Mouse (Mus musculus) heart, embryonic 11.5 days (tissue): ENCODE results near the gene Anapc1. TPM values are rescaled to one million over a fixed set of nuclear protein-coding genes. Genes with fewer than 3 reads are reported as not detected.

Experiments
- ATAC-seq: fragments of 200-750 bp; cut with Nextera tagmentation; replicated peaks from 2 replicates; pipeline ENCODE4 v1.8.0; 2017; ENCODE audit warnings: moderate library complexity; ENCODE audit not compliant: insufficient number of reproducible peaks, low FRiP score, low TSS enrichment
- H3K27ac ChIP-seq: fragments of 300-500 bp; sonication (generic); 2 replicates; pipeline ENCODE4 v1.5.1; 2014; ENCODE audit warnings: mild to moderate bottlenecking, low read depth, low read length
- H3K27me3 ChIP-seq: fragments of 300-500 bp; sonication (generic); 2 replicates; pipeline ENCODE4 v1.6.1; 2014; ENCODE audit warnings: mild to moderate bottlenecking, low read length, mixed read lengths; ENCODE audit not compliant: control insufficient read depth, insufficient read depth
- H3K36me3 ChIP-seq: fragments of 300-500 bp; sonication (generic); 2 replicates; pipeline ENCODE4 v1.6.1; 2014; ENCODE audit warnings: mild to moderate bottlenecking, low read length, moderate library complexity, mixed read lengths; ENCODE audit not compliant: control insufficient read depth, insufficient read depth
- H3K4me1 ChIP-seq: fragments of 300-500 bp; sonication (generic); 2 replicates; pipeline ENCODE4 v1.6.1; 2014; ENCODE audit warnings: low read length; ENCODE audit not compliant: control insufficient read depth, insufficient read depth
- H3K4me2 ChIP-seq: fragments of 300-500 bp; sonication (generic); 2 replicates; pipeline ENCODE4 v1.6.1; 2014; ENCODE audit warnings: mild to moderate bottlenecking, moderate library complexity
- H3K4me3 ChIP-seq: fragments of 300-500 bp; sonication (generic); 2 replicates; pipeline ENCODE4 v1.5.1; 2014; ENCODE audit warnings: low read depth, low read length
- H3K9ac ChIP-seq: fragments of 300-500 bp; sonication (generic); 2 replicates; pipeline ENCODE4 v1.6.1; 2014; ENCODE audit warnings: mild to moderate bottlenecking, low read depth, low read length, moderate library complexity
- H3K9me3 ChIP-seq: fragments of 300-500 bp; sonication (generic); replicated peaks from 2 replicates; pipeline ENCODE4 v1.6.1; 2016; ENCODE audit warnings: low read length; ENCODE audit not compliant: control insufficient read depth
- WGBS: fragments of 180-500 bp; shearing (Covaris S2); extraction: QIAGEN DNeasy Blood & Tissue Kit; methylation state at CpG from one replicate; pipeline ENCODE4 v1.1.7; 2014; ENCODE audit not compliant: insufficient replicate concordance; 5-methylcytosine and 5-hydroxymethylcytosine counted together
- polyA plus RNA-seq: library from polyadenylated mRNA; unstranded; fragments of >200 nt; fragmentation: Nextera tagmentation; extraction: Ambion mirVana; gene quantifications from 2 replicates; pipeline ENCODE4 v1.2.1, GENCODE M21; 2014

Anapc1 gene
- polyA plus RNA-seq, 1 experiment from 2014 or later, result 65.1 TPM

DNA sequence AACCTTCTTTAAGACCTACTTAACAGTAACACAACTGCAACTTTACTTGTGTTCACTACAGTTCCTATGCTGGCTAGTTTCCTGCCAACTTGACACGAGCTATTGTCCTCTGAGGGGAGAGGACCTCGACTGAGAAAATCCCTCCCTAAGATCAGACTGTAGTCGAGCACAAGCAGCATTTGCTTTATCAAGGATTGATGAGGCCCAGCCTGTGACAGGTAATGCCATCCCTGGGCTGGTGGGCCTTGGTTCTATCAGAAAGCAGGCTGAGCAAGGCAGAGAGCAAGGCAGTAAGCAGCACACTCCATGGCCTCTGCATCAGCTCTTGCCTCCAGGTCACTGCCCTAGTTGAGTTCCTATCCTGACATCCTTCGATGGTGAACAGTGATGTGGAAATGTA, 6.0 kb upstream of the Anapc1 start:
- no peaks in the 10 kb centered on the region for H3K9me3 ChIP-seq
- WGBS, result 54% methylated on average over 4 of the region's 4 CpGs
- no peak overlapping the region for H3K27ac ChIP-seq
- H3K9ac ChIP-seq, result no peak overlapping the region
- no peaks in the 10 kb centered on the region for H3K36me3 ChIP-seq
- H3K4me1 ChIP-seq, result peaks cover 5% of the 10 kb centered on the region; the same call in 1 of the 2 replicates
- H3K27me3 ChIP-seq, result no peaks in the 10 kb centered on the region
- H3K4me2 ChIP-seq, result no peak overlapping the region
- ATAC-seq, result no peak
- H3K4me3 ChIP-seq, result no peak overlapping the region

DNA sequence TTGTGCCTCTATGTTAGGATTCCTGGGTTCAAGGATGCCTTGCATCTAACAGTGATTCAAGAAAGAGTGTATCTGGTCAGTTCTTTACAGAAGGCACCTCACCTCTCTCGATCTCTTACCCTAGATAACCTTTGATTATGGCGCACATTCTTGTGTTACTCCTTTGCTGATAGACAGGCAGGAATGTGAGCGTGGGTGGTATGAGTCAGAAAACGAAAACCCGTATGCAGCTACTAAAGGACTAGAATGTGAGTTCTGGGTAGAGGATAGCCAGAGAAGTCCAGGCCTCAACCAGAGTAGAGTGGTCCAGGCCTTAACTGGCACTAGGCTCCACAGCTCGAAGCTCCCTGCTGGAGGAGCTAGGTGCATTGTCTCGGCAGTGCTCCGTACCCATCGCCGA, 5.6 kb upstream of the Anapc1 start:
- Histone ChIP-seq H3K27me3 (no peaks in the 10 kb centered on the region), H3K4me3 (no peak overlapping the region), H3K4me2 (no peak overlapping the region), H3K9ac (no peak overlapping the region), H3K4me1 (peaks cover 5% of the 10 kb centered on the region; the same call in 1 of the 2 replicates), H3K36me3 (no peaks in the 10 kb centered on the region), H3K9me3 (no peaks in the 10 kb centered on the region), H3K27ac (no peak overlapping the region)
- WGBS, result 76% methylated on average over 10 of the region's 10 CpGs
- ATAC-seq, result no peak

DNA sequence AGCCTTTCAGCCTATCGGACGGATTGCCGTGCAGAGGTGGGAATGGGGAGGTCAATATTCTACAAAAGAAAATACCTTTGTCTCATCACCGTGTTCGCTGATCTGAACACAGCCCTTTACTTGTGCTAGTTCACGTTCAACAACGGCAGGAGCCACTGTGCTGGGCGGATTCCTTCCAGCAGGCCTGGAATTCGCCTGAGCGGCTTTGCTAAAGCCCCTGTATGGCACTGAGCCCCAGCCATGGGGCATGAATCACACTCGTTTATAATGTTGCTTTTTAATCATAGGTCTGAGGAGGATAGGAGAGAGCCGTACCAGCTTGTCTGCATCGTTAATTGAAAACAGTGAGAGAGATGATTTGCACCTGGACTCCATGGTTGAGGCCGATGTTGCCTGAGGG, 5.1 kb upstream of the Anapc1 start:
- Histone ChIP-seq H3K4me2 (no peak overlapping the region), H3K27me3 (no peaks in the 10 kb centered on the region), H3K4me3 (no peak overlapping the region), H3K9me3 (no peaks in the 10 kb centered on the region), H3K4me1 (peaks cover under 1% of the 10 kb centered on the region; the same call in 1 of the 2 replicates), H3K9ac (no peak overlapping the region), H3K27ac (no peak overlapping the region), H3K36me3 (no peaks in the 10 kb centered on the region)
- ATAC-seq, result no peak
- whole genome bisulfite sequencing, result 66% methylated on average over 14 of the region's 14 CpGs

DNA sequence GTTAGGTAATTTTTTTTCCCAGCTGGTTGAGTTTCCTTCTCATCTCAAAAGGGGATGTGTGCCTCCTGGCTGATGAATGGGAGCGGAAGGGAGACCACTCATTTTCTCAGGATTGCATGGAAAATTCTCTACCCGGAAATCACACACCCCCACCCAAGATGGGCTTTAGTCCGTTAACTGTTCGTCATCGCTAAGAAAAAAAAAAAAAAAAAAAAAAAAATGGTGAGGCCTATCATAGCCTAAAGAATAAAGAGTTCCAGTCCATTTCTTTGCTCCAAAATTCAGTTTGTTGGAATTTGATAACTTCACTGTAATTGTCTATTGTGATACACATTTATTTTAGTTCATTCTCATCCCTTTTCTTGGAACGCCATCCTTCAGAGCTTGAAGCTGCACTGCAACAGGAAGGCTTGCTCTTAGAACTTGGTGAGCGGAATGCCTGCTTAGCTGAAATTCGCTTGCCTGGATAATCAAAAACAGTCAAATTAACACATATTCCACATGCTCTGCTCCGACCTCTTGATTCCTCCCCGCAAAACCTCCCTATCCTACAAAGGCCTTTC, 448 bp upstream of the Anapc1 start:
- Histone ChIP-seq H3K27me3 (no peaks in the 10 kb centered on the region), H3K4me3 (peak overlapping the region; percentile 100), H3K4me1 (peaks cover 8% of the 10 kb centered on the region), H3K36me3 (peaks cover 7% of the 10 kb centered on the region; the same call in 1 of the 2 replicates), H3K4me2 (peak overlapping the region; percentile 62), H3K9me3 (no peaks in the 10 kb centered on the region), H3K27ac (peak overlapping the region; percentile 89), H3K9ac (peak overlapping the region; percentile 100)
- WGBS, result 47% methylated on average over 10 of the region's 10 CpGs
- no peak for ATAC-seq

DNA sequence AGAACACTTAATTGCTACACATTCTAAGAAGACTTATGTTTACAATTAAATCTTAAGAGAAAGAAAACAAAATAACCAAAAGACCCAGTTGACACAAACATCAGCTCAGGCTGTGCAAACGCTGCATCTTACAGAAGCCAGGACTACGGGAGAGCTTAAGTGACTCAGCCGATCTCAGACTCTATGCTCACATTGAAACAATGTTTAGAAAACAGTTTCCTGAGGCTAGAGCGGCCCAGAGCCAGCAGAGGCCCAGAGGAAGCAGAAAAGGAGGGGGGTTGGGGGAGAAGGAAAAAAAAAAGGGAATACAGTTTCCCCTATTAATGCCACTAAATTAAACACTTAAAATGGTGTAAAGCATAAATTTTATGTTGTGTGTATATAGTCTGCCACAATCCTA, 6.5 kb downstream of the Anapc1 start:
- peaks cover 24% of the 10 kb centered on the region for H3K36me3 ChIP-seq
- no peak overlapping the region for H3K27ac ChIP-seq
- no peak overlapping the region for H3K4me2 ChIP-seq
- H3K4me1 ChIP-seq, result peaks cover 9% of the 10 kb centered on the region
- no peaks in the 10 kb centered on the region for H3K9me3 ChIP-seq
- 60% methylated on average over 4 of the region's 4 CpGs for WGBS
- no peaks in the 10 kb centered on the region for H3K27me3 ChIP-seq
- no peak overlapping the region for H3K4me3 ChIP-seq
- no peak for ATAC-seq
- H3K9ac ChIP-seq, result no peak overlapping the region

DNA sequence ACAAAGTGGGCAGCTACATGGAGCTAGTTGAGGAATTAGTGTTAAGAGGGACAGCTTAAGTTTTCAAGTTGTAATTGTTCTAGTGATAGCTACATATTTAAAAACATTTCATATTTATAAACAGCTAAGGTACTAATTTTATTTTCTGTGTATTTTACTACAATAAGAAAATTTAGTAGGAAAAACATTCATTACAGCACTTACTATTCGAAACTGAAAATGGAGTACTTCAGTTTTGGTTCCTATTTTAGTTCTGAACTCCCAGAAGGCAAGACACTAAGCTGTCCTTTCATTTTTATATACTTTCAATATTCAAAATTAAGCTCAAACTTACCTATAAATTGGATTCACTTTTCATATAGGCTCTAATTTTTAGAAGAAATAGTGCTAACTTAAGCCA, 66.6 kb downstream of the Anapc1 start:
- WGBS, result 94% methylated on average over 1 of the region's 1 CpGs
- Histone ChIP-seq H3K9ac (no peak overlapping the region), H3K27me3 (no peaks in the 10 kb centered on the region), H3K4me2 (no peak overlapping the region), H3K27ac (no peak overlapping the region), H3K4me3 (no peak overlapping the region), H3K36me3 (peaks cover 37% of the 10 kb centered on the region), H3K9me3 (no peaks in the 10 kb centered on the region), H3K4me1 (no peaks in the 10 kb centered on the region)
- no peak for ATAC-seq

DNA sequence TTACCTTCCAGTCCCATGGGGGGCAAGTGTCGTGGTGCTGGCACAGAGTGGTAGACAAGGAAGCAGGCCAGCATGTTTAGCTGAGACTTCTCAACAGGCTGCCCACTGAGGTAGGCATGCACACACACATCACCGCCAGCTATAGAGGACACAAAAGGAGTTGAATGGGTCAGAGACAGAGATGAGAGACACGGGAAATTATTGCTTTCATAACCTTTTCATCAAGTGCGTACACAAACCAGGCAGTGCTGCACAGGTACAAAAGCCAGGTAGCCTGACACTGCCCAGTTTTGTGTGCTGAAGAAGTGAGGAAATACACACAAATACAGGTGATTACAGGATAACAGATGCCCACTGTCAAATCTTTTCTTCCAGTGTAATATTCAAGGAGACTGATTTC, 71.8 kb downstream of the Anapc1 start:
- ATAC-seq, result no peak
- Histone ChIP-seq H3K4me1 (no peaks in the 10 kb centered on the region), H3K36me3 (peaks cover 54% of the 10 kb centered on the region), H3K9ac (no peak overlapping the region), H3K4me3 (no peak overlapping the region), H3K9me3 (no peaks in the 10 kb centered on the region), H3K27ac (no peak overlapping the region), H3K4me2 (no peak overlapping the region), H3K27me3 (no peaks in the 10 kb centered on the region)
- 85% methylated on average over 4 of the region's 4 CpGs for WGBS

DNA sequence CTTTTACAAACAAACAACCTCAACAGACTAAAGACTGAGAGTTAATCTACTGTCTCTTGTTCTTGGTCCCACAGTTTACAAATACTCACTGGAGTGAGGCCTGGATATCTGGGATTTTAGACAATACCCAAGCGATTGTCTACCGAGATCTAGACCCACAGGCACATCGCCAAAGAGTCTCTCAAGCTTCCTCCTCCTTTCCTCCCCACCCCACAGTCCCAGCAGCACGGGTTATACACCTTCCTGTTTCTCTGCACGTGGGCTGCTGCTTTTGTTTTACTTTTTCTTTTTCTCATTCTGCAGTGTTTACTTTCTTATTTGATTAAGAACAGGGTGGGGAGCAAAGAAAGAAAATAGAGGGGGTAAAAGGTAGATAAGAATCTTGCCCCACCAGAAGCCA, 73.8 kb downstream of the Anapc1 start:
- Histone ChIP-seq H3K9ac (no peak overlapping the region), H3K27ac (no peak overlapping the region), H3K4me2 (no peak overlapping the region), H3K36me3 (peaks cover 42% of the 10 kb centered on the region), H3K4me1 (no peaks in the 10 kb centered on the region), H3K9me3 (no peaks in the 10 kb centered on the region), H3K27me3 (no peaks in the 10 kb centered on the region), H3K4me3 (no peak overlapping the region)
- no peak for ATAC-seq
- 79% methylated on average over 5 of the region's 5 CpGs for WGBS

DNA sequence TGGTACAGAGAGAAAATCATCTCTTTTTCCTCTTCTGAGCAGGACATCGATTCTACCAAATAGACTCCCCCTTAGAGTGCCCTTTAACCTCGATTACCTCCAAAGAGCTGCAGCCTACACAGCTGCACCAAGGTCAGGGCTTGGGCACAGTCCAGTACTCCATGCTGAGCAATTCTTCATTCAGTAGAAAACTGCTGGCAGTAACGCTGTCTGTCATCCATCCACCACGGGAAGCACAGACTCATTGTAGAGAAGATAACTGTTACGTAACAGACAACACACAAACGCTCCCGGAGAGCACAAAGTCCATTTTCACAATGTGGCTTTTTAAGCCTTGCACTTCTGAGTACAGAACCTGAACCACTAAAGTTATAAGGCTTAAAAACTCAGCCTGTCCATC, 74.9 kb downstream of the Anapc1 start:
- H3K36me3 ChIP-seq, result peaks cover 34% of the 10 kb centered on the region
- no peaks in the 10 kb centered on the region for H3K27me3 ChIP-seq
- H3K4me2 ChIP-seq, result no peak overlapping the region
- no peak overlapping the region for H3K9ac ChIP-seq
- no peak overlapping the region for H3K4me3 ChIP-seq
- no peak overlapping the region for H3K27ac ChIP-seq
- no peaks in the 10 kb centered on the region for H3K9me3 ChIP-seq
- H3K4me1 ChIP-seq, result no peaks in the 10 kb centered on the region
- 92% methylated on average over 7 of the region's 7 CpGs for WGBS
- no peak for ATAC-seq
